Mouse (Mus musculus) intestine, embryonic 16.5 days (tissue): Measurements from ENCODE around the gene Gpr18. TPM values are rescaled to one million over a fixed set of nuclear protein-coding genes. Genes with fewer than 3 reads are reported as not detected.
"Not testable (repeated sequence)": the region's sequence is repeated elsewhere in the genome, so short reads cannot be mapped to it uniquely, and the experiment has no call there.

Source experiments
- ATAC-seq: fragments of 200-750 bp; cut with Nextera tagmentation; 2 replicates; pipeline ENCODE4 v1.8.0; 2017; ENCODE audit warnings: moderate TSS enrichment, moderate library complexity
- H3K27ac ChIP-seq: fragments of 300-500 bp; sonication (generic); 2 replicates; pipeline ENCODE4 v1.5.1; 2014; ENCODE audit warnings: mild to moderate bottlenecking, low read length
- H3K27me3 ChIP-seq: fragments of 300-500 bp; sonication (generic); replicated peaks from 2 replicates; pipeline ENCODE4 v1.6.1; 2014; ENCODE audit warnings: low read length, control low read depth, mixed read lengths; ENCODE audit not compliant: control insufficient read depth, insufficient read depth
- H3K36me3 ChIP-seq: fragments of 300-500 bp; sonication (generic); 2 replicates; pipeline ENCODE4 v1.6.1; 2014; ENCODE audit warnings: low read length, control low read depth; ENCODE audit not compliant: control insufficient read depth, insufficient read depth
- H3K4me1 ChIP-seq: fragments of 300-500 bp; sonication (generic); 2 replicates; pipeline ENCODE4 v1.6.1; 2014; ENCODE audit warnings: low read length, control low read depth, mixed read lengths; ENCODE audit not compliant: control insufficient read depth, insufficient read depth
- H3K4me2 ChIP-seq: fragments of 300-500 bp; sonication (generic); 2 replicates; pipeline ENCODE4 v1.6.1; 2014; ENCODE audit warnings: low read depth, low read length, control low read depth
- H3K4me3 ChIP-seq: fragments of 300-500 bp; sonication (generic); 2 replicates; pipeline ENCODE4 v1.5.1; 2014; ENCODE audit warnings: mild to moderate bottlenecking, low read length
- H3K9ac ChIP-seq: fragments of 300-500 bp; sonication (generic); 2 replicates; pipeline ENCODE4 v1.6.1; 2014; ENCODE audit warnings: low read depth, low read length
- H3K9me3 ChIP-seq: fragments of 300-500 bp; sonication (generic); 2 replicates; pipeline ENCODE4 v1.6.1; 2016; ENCODE audit warnings: low read length, control low read depth; ENCODE audit not compliant: control insufficient read depth
- WGBS: fragments of 180-500 bp; shearing (Covaris S2); extraction: QIAGEN DNeasy Blood & Tissue Kit; methylation state at CpG from one replicate; pipeline ENCODE4 v1.1.7; 2014; 5-methylcytosine and 5-hydroxymethylcytosine counted together
- polyA plus RNA-seq: library from polyadenylated mRNA; unstranded; fragments of >200 nt; fragmentation: Nextera tagmentation; extraction: Ambion mirVana; gene quantifications from 2 replicates; pipeline ENCODE4 v1.2.1, GENCODE M21; 2015

Gpr18 gene
- polyA plus RNA-seq, 1 experiment from 2014 or later, result 0.34 TPM

GRCm38 (mm10) chr14:121869111-121869510 lies 46.5 kb downstream of the Gpr18 start:
- ATAC-seq, result no peak
- Histone ChIP-seq H3K27ac (no peak overlapping the region), H3K9me3 (no peaks in the 10 kb centered on the region), H3K36me3 (no peaks in the 10 kb centered on the region), H3K4me1 (0 out of 2 replicates have a peak, but pooled peaks cover 3% of the 10 kb centered on the region), H3K9ac (no peak overlapping the region), H3K27me3 (no peaks in the 10 kb centered on the region), H3K4me3 (no peak overlapping the region), H3K4me2 (no peak overlapping the region)
- 69% methylated on average over 1 of the region's 1 CpGs for WGBS

GRCm38 (mm10) chr14:121866574-121866973 lies 49.0 kb downstream of the Gpr18 start:
- 0 out of 2 replicates have a peak, but pooled peaks cover 3% of the 10 kb centered on the region for H3K4me1 ChIP-seq
- H3K27ac ChIP-seq, result no peak overlapping the region
- 68% methylated on average over 3 of the region's 3 CpGs for WGBS
- no peak overlapping the region for H3K4me2 ChIP-seq
- H3K36me3 ChIP-seq, result no peaks in the 10 kb centered on the region
- no peak overlapping the region for H3K9ac ChIP-seq
- H3K27me3 ChIP-seq, result no peaks in the 10 kb centered on the region
- ATAC-seq, result no peak
- H3K9me3 ChIP-seq, result no peaks in the 10 kb centered on the region
- H3K4me3 ChIP-seq, result no peak overlapping the region

- H3K27me3 ChIP-seq, H3K9me3 ChIP-seq, H3K4me1 ChIP-seq, H3K36me3 ChIP-seq, H3K4me3 ChIP-seq, H3K27ac ChIP-seq, H3K4me2 ChIP-seq, H3K9ac ChIP-seq: not testable (repeated sequence)
- 18% methylated on average over 2 of the region's 2 CpGs for WGBS
- ATAC-seq, result peak; percentile 62; the same call in 1 of the 2 replicates
Measured at GRCm38 (mm10) chr14:121865162-121865561, 50.4 kb downstream of the Gpr18 start.

Other genes starting within 250 kb of the Gpr18 start
- gene Dock9, start 117.9 kb downstream of the Gpr18 start, polyA plus RNA-seq, result 13.6 and 13.7 TPM in 2 replicates
- 61.6 and 63.3 TPM in 2 replicates for gene Ubac2, start 37.2 kb downstream of the Gpr18 start, polyA plus RNA-seq
- gene Gpr183, start 49.4 kb upstream of the Gpr18 start, polyA plus RNA-seq, result 3.7 and 4.1 TPM in 2 replicates
- gene Timm8a2, start 118.9 kb upstream of the Gpr18 start, polyA plus RNA-seq, result not detected in 2 replicates
- gene Tm9sf2, start 191.3 kb upstream of the Gpr18 start, polyA plus RNA-seq, result 293 and 308 TPM in 2 replicates